Mouse (Mus musculus) right cerebral cortex, postnatal 14 days (tissue): Measurements from ENCODE around the gene Fars2.
A peak's percentile ranks its signal among the peaks of the same experiment; 100 is the strongest.

Experiments
- DNase-seq: peaks from one replicate; pipeline ENCODE4 v3.0.0; 2022

Fars2 gene

DNA sequence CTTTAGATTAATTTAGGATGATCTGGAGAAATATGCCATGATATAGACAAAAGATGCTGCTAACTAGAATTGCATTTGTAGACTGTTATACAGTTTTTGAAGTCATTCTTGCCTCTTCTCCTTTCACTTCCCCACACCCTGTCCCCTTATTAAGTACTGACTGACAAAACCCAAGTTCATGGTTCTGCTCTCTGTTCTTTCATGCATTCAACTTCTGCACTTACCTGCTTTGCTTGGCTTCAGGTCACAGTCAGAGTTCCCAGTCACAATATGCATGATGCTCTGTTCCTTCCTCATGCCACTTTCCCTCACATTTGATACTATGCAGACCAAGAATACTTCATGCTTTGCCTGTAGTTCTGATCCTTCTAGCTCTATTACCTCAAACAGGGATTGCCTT, 105.5 kb downstream of the Fars2 start:
- DNase-seq, result no peak

DNA sequence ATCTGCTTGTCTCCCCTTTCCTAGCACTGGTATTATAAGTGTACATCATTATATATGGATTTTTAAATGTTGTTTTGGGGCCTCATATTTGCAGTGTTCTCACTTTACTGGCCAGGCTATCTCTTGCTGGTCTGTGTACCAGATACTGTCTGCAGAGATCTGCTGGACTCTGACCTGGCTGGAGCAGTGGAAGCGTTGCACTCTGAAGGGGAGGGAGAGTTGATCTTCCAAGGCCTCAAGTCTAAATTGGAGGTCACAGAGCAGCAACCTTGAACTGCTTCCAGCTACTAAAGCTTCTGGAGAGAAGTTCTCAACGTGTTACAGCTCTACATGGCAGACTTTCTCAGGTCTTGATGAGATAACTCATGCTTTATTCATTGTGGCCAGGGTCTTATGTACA, 107.2 kb downstream of the Fars2 start:
- no peak for DNase-seq

DNA sequence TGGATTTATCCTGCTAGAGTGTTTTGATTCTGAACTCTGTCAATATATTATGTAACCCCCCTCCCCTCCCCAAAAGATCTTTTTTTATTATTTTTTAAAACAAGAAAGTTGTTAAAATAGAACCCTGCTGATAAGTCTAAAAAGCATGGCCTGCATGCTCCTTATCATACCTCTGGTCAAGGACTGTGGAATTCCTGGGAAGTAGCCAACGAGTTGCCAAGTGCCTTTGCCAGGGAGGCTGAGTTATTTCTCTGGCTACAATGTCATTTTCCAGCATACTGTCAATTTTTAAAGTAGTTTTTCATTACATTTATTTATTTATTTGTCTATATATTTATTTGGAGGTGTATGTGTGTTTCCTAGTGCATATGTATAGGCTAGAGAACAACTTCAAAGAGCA, 125.0 kb downstream of the Fars2 start:
- no peak for DNase-seq

DNA sequence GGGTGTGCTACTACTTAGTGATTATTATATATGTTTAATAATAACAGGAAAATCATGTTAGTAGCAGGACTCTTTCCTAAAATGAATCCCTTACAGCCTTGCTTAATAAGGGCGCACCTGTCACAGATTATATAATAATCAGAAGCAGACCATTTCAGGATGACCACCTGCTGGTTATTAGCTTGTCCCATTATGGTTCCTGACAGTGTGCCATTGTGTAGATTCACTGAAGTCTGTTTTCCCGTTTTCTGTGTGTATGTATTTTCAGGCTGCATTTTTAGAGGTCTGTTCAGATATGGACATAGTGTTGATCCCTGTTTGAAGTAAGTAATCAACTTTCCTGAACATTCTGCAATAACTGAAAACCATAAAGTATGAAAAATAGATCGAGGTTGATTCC, 136.7 kb downstream of the Fars2 start:
- DNase-seq, result no peak

DNA sequence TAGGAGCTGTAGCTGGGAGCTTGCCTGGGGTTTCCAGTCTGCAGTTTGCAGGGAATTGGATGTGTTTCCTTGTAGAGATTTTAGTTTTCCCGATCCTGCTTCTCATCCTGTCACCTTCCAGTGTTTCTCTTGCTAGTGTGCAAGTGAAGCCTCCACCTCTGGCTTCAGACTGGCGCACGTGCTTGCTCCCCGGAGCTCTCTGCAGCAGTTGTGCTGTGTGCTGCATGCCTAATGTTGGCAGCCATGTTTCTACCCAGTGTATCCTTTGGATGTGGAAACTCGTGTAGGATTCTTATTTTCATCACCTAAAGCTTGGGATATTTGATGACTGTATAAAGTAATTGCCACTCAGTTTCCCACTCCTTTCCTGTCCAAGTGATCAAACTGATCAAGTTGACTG, 140.0 kb downstream of the Fars2 start:
- DNase-seq, result no peak

DNA sequence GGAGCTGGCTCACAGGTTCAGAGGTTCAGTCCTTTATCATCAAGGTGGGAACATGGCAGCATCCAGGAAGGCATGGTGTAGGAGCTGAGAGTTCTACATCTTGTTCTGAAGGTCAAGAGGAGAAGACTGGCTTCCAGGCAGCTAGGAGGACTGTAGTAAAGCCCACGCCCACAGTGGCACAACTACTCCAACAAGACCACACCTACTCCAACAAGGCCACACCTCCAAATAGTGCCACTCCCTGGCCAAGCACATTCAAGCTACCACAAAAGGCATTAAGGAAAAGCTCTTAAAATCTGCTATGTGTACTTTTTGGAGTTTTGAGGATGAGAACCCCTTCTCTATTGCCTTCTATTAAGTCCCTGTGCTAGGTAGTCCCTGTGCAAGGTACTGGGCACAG, 142.5 kb downstream of the Fars2 start:
- no peak for DNase-seq

DNA sequence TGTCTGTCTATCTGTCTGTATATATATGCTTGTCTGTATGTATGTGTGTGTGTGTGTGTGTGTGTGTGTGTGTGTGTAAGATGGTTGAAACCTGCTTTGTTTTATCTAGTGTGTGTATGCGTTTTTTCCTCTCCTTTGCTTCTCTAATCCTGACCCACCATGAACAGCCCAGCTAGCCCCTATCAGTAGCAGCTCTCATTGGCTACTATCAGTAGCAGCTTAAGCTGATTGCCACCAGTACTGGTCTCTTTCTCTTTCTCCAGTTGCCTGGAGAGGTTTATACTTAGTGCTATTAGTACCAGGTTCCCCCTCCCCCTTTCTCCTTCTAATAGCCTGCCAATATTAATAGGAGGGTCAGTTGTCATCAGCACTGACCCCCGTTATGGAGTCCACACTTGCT, 144.1 kb downstream of the Fars2 start:
- DNase-seq, result no peak

DNA sequence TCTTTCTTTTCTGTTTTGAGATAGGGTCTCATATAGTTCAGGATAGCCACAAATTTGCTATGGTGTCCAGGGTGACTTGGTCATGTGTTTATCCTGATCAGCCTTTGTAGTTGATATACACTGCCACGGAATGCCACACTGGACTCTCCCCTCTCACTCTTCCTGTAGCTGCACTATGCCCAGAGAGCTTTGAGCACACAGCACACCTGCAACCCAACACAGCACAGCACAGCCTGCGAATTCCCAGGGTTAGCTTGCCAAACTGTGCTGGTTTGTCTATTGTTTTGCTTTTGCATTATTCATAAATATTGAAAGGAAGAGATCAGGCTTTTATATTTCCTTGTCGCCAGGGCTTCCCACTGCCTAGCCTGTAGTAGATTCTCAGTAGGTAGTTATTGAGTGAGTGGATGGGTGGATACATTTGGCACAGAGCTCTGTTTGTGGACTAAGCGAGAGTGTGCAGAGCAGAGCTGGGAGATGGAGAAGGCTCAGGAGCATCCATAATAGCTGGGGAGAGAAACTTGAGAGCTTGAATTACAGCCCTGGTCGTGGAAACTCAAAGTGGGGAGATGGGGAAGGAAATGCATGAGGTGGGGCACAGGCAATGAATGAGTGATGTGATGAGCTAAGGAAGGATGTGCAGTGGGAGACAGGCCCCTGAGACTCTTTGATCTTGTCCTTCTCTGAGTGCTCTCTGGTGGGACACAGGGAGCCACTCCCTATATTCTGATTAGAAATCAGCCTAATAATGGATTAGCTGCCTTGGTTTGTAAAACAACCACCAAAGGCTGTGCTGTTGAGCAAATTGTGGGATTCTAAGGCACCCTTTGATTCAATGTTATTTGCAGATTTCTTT, 146.3 kb downstream of the Fars2 start:
- DNase-seq, result no peak

DNA sequence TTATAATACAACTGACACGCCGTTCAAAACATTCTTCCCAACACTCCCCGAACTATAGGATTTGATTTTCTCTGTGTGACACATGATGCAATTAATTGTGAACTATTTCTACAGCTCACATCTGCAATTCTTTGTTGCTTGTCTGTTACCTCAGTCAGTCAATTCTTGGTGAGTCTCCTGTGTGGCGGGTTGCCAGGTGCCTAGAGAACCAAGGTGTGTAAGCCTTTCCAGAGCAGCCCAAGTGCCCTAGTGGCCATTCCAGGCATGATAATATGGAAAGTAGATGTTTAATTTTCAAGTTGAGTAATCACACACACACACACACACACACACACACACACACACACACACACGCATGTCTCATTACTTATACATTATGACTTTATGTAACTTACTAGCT, 147.2 kb downstream of the Fars2 start:
- DNase-seq, result peak; percentile 30

DNA sequence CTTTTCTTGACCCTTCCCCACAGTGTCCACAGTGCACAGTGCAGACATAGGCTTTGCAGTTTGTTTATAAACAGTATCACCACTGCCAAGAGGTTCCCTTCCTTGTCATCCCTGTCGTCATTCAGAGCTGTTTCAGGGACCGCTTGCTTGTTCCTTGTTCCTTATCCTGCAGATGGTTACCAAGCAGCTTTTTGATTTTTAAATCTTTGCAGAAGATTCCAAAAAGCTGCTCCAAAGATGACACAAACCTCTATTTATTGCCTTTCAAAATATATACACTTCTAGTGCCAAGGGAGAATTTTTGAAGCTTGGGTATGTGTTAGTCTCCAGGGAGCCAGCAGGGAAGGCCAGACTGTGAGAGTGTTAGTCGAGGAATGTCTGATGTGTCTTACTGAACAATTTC, 148.1 kb downstream of the Fars2 start:
- no peak for DNase-seq

DNA sequence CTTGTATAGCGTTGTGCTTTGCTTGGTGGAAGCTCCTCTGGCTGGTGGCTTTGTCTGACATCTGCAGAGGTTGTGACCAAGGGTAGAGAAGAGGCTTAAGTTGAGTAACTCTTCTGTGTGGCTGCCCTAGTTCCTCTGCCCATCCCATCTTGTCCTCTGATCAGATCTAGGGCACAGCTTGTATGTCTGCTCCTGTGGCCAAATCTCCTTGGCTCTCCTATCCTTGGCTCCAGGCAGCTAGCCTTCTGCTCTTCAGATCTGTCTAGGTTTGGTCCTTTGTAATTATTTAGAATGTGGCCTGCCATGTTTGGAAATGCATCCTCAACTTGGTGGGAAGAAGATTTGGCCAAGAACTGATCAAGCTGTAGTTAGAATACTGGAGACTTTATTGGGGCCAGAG, 150.2 kb downstream of the Fars2 start:
- no peak for DNase-seq

DNA sequence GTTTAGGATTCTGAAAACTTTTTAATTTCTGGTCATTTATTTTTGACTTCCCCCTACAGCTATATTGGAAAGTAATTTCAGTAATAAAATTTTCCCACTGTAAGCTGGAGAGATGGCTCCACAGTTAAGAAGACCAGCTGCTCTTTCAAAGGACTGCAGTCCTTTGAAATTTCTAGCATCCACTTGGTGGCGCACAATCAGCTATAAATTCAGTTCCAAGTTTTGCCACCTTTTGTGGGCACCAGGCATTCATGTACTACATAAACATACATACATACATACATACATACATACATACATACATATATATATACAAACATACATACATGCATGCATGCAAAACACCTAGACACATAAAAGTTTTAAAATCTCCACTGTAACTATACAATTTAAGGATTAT, 153.7 kb downstream of the Fars2 start:
- no peak for DNase-seq

DNA sequence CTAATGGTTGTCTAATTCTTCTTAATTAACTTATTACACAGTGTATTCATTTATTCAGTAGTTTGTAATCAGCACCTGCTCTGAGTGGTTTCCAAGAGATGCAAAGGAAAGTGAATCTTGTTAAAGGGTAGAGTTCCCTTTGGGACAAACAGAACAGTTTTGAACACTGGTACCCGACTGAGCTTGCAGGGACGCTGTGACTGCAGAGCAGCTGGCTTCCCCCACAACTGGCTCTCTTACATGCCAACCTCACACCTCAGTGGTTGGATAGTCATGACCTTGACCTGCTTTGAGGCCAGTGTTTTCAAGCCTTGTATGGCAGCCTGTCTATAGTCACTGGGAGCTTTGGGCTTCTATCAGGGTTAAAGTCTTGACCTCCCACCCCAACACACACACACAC, 156.3 kb downstream of the Fars2 start:
- DNase-seq, result no peak

DNA sequence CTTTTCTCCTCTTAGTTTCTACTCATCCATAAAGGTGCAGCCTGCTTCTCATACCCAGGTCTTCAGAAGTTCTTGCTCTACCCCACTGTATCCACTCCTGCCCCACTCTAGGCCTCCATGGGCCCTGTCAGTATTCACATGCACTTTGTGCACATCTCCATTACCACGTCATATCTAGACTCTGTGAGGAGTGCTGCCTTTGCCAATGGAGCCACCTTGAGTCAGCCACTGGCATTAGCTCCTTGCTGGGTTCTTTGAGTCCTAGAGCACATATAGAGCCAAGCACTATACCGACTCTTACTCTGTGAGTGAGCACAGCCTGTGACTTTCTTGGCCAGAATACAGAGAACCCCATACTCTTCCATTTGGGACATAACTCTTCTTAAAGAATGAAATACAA, 159.0 kb downstream of the Fars2 start:
- no peak for DNase-seq

DNA sequence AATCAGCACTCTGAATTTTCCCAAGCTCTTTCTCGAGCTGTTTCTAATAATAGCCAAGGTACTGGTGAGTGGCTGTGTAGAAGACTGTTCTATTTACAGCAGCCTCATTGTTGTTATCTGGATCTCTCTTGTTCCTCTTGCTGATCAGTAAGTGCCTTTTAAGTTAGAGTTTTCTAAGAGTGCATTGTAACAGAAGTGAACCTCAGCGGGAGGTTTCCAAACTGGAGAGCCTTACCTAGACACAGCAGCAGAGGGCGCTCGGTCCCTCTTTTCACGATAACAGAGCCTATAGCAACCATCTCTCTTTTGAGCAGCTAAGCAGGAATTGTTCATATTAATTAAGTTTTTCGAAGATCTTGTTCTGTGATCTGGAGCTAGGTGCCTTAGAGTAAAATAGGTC, 164.8 kb downstream of the Fars2 start:
- DNase-seq, result peak; percentile 88

DNA sequence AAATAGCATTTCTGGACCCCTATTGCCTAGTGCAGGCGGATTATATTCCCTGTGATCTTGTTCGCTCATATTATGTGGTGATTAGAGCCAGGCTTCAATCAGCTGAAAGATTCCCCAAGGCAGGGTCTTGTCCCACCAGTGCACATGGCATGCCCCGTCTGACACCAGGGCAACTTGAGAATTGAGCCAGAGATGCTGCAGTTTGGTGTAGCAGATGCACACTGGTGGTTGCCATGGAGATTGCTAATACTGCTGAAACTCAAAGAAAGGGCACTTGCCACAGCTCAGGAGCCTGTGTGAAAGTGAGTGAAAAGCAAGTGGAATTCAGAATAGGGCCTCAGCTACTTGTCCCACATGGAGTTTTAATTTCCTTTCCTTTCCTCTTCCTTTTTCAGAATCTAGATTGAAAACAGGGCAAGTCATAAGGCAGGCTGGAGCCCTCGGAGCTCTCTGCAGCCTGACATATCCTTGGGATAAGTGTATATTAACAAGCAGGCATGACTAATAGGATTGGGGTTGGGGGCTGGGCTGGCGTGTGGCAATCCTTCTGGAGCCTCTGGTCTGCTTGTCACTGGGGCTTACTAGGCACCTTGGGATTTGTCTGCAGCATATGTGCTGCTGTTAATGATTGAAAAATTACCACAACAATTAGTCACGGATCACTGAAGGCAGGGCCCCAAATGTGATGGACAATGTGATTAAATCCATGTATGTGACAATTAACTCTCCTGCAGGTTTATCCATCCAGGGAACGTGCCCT, 165.8 kb downstream of the Fars2 start:
- no peak for DNase-seq

DNA sequence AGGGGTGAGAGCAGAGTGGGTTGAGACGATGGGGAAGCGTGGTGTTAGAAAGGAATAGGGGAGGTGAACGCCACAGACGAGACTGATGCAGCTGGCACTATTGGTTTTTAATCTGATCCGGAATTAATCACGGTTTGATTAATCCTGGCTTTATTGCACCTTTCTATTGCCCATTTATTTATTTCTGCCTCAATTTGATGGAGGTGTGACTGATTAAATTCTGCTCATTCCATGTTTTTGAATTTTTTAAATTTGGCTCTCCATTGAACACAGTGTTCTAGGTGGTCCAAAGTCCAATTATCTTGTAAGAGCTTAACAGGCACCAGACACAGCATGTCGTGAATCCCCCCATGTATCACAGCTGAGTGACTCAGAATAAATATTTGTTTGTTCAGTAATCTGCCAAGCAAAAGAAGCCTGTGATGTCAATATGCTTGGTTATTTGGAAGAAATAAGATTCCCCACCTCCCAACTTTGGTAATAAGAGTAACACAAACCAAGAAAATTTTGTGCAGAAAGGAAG, 166.4 kb downstream of the Fars2 start:
- no peak for DNase-seq

DNA sequence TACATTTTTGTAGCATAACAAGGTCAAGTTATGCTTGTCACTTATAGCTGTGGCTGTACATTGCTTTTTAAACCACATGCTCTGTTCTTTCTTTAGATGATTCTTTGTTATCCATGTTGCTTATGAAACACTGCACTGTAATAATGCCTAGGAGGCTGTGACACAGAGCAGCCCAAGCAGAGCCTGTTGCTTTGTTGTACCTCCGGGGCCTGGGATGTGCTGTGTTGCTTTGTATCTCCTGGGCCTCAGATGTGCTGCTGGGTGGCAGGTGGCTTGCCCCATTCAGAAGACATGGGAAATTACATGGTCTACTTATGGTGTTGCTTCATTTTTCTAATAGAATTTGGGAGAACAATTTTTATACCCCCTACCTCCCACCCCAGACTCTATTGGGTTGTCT, 166.9 kb downstream of the Fars2 start:
- DNase-seq, result no peak

DNA sequence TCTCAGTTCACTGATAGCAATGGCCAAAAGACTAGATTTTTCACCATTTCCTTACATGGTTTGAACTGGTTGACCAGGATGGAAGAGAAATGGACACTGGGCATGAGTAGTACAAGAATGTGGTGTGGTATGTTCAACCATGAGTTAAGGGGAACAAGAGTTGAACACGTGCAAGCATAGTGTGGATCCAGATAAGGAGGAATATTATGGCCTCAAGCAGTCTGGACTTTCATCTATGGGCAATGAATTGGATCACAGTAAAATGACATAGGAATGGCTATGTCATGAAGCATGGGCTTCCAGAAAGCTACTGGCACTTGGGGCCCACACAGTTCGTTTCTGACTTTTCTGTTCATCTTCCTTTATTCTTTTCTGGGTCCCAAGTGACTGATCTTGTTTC, 168.0 kb downstream of the Fars2 start:
- DNase-seq, result no peak

DNA sequence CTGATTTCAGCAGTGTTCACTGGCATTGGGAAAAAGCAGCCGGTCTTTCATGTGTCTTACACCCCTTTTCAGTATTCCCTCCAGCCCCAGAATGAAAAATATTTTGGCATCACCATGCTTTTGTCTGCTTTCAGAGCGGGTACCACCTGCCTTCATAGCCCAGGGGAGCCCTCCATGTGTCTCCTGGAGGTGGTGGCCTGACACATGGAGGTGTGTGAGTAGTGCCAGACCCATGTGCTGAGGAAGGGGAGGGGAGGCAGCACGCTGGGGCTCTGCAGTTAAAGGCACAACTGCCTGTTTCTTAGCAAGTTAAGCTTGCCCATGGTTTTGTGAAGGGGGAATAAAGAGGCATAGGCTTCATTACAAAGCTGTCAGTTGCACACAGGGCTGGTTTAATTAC, 176.3 kb downstream of the Fars2 start:
- no peak for DNase-seq

DNA sequence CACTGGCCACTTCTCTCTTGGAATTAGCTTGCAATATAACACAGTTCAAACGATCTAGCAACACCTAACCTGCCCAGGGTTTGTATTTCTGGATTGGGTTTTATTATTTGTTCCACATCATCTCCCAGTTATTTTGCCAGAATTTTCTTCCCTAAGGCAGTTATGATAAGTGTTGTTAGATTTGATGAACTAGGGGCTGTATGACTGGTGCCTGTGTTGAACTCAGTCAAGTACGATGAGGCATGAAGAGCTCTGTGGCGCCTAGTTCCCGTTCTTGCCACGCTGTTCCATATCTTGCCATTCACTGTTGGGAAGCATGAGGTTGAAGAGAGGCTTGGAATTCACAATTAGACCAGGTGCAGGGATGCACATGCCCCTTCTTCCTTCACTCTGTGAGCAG, 177.3 kb downstream of the Fars2 start:
- no peak for DNase-seq

DNA sequence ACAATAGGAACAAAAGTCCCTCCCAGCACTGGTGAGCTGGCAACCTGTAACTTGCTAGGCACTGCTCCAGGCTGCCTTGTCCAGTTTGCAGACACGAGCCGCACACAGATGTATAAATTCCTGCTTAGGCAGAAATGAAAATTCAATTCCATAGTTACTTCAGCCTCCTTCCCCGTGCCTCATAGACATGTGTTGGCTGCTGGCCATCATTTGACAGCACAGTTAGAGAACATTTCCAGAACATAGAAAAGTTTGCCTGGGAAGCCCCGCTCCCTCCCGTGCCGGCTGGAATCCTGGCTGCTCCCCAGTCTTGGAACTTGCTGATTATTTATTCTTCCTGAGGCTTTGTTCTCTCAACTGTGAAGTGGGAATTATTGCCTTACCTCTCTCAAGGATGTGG, 178.6 kb downstream of the Fars2 start:
- peak; percentile 47 for DNase-seq

DNA sequence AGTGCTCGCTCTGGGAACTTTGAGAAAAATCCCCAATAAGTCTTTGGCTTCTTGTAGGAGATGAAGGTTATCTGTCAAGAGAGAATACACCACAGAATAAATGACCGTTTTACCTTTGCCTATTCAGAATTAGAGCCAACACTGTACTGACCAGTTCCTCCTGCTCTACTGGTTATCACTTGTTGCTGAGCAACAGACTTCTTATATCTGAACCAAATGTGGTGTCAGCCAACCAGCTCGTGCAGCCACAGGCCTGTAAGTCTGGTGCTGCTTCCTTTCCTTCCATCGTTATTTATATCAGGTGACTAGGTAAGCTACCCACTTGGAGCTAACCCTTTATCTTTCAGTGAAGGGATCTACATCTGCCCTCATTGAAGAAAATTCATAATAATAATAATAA, 179.4 kb downstream of the Fars2 start:
- DNase-seq, result no peak
